Mouse (Mus musculus) ovary, postnatal 36 days (tissue): Measurements from ENCODE around the gene Eif4b.
A peak's percentile ranks its signal among the peaks of the same experiment; 100 is the strongest.

Experiments used
- DNase-seq: peaks from one replicate; pipeline ENCODE4 v3.0.0; 2022; ENCODE audit warnings: low spot score, mixed read lengths

The Eif4b gene

DNA sequence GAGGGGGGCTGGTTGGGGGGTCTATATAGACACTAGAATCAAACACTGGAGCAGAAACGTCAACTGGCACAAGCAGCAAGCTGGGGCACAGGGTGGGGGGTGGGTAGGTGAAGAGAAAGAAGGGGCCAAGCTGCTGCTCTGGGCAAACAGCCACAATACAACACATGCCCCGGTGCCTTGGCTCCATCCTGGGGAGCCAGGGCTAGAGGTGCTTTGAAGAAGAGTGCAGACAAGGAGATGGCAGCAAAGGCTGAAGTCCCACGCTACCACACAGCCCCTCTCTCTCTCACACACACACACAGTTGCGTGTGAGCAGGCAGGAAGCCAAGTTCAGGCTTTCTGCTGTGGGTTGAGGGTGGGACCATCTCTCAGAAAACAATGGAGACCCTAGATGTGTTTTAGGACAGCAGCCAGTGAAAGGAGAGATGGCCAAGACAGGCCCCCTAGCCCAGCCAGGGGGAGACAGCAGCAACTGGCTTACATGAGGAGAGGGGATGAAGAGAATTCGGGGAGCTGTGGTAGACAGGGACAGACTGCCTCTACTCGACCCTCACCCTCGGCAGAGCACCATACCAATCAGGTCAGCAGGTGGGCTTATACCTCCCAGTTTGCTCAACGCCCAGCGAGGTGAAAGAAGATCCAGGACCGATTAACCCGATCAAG lies 43.3 kb downstream of the Eif4b start:
- DNase-seq = no peak

DNA sequence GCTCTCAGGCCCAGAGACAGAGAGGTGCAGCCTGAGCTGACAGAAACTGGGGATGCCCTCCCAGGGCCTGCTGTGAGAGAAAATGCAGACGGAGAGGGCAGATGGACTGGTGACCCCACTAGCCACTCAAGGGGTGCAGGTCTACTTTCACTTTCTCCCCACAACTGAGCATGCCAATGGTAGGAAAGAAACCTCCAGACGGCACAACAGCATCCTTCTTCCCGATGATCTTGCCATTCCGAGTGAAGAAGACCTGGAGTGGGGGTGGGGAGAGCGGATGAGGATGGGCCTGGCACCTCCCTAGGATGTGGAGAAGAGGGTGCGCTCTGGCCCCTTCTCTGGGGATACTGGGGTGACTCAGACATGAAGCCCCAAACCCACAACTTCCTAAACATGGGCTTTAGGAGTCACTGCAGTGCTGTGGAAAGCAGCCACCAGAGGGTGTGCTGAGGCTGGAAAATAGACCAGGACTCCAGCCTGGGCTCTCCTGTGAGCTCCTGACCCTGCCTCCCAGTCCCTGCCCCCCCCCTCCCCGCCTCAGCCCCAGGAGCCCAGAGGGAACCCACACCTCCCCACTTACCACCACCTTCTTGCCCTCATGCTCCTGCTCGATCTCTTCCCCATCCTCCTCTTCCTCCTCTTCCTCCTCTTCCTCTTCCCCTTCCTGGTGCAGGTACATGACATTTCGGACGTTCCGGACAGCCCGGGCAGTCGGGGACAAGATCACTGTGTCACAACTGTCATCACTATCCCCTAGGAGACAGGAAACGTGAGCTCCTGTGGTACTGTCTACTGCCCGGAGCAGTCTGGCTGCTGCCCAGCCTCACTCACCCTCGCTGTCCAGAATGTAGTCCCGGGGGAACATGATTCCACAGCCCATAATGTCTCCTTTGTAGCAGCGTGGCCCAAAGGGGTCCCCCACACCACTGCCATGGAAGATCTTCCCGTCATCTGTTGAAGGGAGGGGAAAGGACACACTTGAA lies 44.2 kb downstream of the Eif4b start:
- no peak for DNase-seq

DNA sequence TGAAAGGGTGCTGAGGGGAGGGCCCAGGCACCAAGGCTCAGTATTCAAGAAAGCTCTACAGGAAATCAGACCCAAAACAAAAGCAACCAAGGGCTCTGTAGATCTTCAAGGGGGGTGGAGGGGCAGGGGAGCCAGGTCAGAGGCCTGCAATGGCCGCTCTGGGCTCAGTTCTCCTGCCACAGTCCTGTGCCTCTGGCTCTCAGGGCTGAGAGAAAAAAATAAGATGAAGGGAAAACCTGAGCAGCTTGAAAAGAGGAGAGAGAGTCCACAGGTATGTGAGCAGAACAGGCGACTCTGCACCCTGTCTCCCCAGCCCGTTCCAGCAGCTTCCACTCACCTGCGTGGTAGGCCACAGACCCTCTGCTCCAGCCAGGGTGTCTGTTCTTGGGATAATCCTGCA lies 45.0 kb downstream of the Eif4b start:
- DNase-seq = no peak

DNA sequence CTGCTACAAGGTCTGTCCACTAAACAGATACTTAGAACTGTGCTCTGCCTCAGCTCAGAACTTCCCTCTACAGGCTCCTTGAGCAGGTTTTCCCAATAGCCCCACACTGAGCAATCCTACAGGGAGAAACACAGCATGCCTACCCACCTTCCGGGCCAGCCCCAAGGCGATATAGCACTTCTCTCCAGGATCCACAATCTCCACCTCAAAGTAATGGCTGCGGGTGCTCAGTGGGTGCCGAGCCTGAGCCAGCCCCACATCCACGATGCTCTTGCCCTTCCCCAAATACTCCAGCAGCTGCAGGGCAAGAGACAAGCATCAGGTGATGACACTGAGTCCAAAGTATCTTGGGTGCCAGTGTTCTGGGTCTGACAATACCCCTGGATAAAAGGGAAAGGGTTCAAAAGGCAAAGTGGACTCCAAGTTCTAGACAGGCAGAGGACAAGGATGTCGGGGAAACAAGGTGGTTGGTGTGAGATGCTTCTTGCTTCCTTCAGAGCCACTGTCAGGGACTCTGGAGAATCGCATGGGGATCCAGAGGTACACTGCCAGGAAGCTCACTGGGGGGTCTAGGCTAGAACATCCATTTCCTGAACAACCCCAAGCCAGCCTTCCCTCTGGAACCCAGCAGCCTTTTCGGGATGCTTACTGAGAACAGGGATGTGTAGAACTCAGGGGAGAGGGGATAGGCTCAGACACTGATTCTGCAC lies 45.7 kb downstream of the Eif4b start:
- DNase-seq = no peak

DNA sequence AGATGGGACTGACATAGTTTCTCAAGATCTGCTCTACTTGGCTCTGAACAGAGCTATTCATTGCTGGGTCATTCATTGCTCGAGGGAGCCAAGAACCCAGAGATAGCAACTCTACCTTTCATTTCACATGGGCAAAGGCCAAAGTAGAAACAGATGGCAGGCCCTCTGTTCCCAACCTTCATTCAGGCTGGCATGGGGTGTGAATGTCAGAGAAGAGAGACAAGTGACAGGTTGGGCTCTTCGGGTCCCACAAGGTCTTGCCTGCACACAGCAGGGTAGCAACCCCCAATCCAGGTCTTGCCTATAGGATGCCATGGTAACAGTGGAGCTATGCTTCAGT lies 46.2 kb downstream of the Eif4b start:
- no peak for DNase-seq

DNA sequence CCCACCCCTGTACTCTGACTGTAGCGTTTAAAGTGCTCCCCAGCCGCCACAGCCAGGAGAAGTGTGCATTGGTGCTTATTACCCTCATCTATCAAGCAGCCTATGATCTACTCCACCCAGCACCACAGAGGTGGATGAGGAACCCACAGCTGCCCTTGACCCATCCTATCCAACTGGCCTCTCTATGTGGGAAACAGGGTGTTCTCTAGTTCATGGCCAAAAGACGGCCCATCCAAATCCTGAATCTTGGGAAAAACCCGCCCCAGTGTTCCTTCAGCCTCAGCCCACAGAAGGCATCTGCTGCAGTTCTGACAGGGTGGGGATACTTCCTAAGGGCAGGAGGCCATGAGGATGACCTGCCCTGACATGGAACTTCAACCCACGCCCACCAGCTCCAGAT lies 47.0 kb downstream of the Eif4b start:
- no peak for DNase-seq

DNA sequence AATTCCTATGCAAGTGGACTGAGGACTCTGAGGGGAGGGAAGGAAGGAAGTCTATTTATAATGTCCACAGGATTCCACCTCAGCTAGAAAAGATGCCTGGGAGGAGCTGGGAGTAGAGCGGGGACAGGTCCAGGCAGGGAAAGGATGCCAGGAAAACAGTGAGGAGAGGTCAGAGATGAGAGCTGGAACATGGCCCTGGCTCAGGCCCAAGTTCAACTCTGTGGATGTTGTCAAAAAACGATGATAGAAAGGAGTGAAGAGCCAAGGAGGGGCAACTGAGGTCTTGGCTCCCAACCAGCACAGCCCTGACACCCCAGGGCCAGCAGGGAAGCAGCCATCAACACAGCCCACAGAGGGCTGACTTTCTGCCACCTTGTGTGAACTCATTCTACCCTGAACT lies 52.7 kb downstream of the Eif4b start:
- DNase-seq = peak; percentile 72

DNA sequence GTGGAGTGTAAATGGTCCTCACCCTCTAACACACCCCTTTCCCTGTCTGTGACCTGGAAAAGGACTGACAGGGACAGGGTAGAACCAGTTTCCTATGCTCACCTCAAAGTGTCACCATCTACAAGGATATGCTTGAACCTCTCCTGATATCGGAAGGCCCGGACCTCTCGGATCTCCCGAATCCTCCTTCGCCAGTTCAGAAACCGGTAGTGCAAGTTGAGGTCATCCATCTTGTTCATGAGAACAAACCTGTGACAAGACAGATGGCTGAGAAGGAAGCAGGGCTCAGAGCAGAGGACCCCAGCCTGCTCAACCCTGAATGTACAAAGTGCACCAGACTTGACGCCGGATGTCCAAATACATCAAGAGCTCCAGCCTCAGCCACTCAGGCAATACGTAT lies 59.7 kb downstream of the Eif4b start:
- no peak for DNase-seq

DNA sequence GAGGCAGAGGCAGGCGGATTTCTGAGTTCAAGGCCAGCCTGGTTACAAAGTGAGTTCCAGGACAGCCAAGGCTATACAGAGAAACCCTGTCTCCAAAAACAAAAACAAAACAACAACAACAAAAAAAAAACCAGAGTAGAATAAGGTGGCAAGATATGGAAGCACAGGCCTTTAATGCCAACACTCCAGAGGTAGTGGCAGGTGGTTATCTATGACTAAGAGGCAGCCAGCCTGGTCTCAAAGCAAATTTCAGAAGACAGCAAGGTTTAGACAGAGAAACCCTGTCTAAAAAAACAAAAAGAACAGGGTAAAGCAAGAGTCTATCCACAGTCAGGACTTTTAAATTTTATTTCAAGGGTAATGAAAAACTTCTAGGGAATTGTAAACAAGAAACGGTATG lies 61.1 kb downstream of the Eif4b start:
- no peak for DNase-seq

DNA sequence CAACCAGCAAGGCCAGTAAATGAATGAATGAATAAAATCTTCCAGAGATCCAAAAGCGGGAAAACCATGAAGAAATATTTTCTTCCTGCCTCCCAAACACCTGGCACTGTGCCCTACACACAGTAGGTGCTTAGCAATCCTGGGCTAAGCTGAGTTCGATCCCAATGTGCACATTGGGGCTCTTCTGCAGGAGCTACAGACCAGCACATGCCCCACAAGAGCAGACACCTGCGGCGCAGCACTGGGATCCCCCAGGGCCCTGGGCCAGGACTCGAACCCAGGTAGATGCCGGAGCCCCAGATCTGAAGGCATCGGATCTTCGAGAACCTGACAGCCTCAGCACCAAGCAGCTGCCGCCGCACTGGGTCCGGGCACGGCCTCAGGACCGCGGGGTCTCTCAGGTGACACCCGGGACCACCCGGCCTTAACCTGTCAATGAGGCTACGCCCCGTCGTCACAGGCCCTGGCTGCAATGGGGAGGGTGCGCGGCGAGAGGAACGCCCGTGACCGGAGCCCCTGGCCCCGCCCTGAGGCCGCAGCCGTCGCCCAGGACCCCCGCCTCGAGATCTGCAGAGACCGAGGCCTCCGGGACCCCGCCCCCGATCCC lies 62.1 kb downstream of the Eif4b start:
- no peak for DNase-seq

DNA sequence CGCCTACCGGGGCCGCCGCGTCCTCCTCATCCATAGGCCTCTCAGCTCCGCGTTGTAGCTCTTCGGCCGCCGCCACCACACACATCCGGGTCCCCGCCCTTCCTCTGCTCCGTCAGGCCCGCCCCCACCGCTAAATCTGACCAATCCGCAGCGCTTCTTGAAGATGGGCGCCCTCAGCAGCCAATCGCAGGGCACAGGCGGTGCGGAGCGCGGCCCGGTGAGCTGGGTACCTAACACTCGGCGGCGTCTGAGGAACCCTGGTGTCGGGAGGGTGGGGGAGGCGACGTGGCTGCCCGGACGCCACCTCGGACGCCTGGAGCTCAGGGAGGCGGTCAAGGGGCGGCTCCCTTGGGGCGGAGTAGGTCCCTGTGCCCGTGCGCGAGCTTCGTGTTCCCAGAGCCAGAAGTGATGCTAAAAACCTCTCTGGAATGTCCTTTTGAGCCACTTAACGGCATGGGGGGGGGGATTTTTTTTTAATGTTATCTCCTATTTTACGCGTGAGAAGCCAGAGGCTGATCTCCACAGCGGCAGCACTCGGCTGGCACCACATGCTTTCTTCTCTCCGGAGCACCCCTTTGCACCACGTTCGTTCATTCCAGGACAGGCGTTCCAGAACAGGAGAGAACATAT lies 62.7 kb downstream of the Eif4b start, which contains the start of gene Spryd3:
Gene Spryd3, minus strand, starts transcription at position 106 of the 630 bp plus-strand sequence.
- DNase-seq = peak; percentile 98

DNA sequence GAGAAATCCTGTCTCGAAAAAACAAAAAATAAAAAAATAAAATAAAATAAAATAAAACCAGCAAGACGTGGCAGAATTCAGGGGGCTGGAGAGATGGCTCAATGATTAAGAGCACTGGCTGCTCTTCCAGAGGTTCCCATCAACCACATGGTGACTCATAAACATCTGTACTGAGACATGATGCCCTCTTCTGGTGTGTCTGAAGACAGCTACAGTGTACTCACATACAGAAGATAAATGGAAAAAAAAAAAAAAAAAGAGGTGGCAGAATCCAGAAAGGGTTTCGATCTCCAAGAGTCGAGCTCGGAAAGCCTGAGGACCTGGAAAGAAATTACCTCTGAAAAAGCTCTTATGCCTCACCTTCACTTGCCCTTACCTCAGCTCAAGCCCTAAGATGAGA lies 67.5 kb downstream of the Eif4b start:
- no peak for DNase-seq

DNA sequence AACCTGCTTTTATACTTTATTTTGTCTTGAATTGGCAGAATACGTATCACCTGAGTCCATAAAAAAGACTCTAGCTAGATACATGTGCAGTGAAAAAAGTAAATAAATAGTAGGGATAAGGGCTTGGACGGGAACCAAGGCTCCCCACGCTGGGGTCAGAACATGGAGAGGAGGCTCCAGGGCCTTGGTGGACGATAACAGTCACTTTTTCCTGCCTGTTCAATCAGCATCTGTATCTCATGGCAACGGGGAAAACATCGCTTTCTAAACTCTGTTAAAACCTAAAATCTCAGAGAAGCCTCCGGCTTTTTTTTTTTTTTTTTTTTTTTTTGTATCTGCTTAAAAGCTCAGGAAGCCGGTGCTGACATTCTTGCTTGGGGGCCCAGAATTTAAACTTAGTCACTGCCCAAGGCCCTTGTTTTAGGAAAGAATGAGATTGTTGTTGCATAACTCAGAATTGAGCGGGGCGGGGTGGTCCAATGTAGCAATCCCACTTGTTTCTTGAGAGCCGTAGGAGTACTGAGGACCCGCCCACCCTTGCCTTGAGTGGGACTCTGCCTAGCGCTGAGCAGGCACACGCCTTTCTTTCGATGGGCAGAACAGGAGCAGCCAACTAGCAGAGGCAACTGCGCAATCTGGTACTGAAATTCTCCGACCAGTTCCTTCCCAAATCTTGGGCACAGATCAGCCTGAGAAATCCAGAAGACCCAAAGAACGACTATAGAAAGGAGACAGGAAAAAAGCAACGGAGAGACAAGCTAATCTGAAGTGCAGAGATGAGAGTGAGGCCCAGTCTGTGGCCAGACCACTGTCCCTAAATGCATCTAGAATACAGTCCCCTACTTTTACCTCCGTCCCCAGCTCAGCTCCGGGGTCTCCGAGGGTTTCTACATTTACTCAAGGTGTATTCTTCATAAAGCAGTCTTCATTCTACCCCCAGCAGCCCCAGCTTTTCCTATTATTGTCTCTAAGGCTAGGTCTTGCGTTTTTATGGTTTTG lies 69.6 kb downstream of the Eif4b start:
- peak; percentile 52 for DNase-seq

DNA sequence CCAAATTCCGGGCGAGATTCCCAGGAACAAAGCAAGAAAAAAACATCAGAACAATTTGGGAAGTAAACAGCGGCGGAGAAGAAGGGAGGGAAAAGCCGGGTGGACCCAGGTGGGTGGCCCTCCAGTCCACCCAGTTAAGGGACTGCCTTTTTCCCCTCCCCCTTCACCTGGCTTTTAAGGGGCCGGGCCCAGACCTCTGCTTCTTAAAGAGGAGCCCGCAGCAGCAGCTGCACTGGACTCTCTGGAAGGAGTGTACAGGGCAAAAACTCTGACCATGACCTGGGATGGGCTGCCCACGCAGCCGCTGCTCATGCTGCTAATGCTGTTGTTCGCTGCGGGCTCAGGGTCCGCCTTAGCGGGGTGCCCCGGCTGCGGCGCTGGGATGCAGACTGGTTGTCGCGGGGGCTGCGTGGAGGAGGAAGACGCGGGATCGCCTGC lies 70.7 kb downstream of the Eif4b start, which contains the start of gene Igfbp6:
Gene Igfbp6, plus strand, starts transcription at position 89 of the 438 bp plus-strand sequence.
- peak; percentile 42 for DNase-seq

DNA sequence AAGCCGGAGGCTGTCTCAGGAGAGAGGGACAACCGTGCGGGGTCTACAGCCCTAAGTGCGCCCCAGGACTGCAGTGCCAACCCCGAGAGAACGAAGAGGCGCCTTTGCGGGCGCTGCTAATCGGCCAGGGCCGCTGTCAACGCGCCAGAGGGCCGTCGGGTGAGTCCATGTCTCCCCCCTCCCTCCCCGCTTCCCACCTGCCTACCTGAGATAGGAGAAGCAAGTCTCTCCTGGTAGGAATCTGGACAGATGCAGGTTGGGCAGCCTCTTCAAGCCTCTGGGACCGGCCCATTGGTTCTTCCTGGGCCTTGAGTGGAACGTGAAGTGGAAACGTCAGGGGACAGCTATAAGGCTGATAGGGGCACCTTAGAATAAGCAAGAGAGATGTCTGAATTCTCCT lies 71.2 kb downstream of the Eif4b start:
- DNase-seq = no peak

DNA sequence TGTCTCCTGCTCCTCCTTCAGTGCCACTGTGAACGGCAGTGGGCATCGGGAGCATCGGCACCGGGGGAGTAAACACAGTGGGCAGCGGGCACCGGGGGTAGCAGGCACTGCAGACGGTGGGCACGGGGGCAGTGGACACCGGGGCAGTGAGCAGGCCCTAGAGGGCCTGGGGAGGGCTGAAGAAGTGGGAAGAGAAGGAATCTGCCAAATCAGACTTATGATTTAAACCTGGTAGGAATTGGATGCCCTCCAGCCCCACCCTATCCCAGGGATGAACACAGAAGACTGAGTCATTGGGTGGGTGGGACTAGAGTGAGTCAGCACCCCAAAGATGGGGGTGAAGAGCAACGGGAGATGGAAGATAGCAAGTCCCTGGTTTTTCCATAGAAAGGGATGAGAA lies 71.8 kb downstream of the Eif4b start:
- no peak for DNase-seq

DNA sequence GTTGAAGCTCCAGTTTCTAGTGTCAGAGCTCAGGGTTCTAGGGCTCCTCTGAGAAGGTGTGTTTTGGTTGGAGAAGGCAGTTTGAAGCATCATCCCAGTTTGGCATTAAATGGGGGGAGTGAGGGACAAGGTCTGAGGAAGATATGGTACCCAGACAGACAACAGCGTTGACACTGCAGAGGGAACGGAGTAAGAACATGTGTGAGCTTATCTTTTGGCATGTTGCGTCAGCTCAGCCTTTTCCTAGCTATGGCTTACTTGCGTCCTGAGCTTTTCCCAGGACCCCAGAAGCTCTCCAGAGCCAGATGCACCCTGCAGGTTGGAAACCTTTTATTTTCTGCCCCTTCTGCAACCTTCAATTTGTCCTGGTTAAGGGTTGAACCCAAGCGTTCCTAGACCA lies 72.5 kb downstream of the Eif4b start:
- DNase-seq = no peak
